Mouse (Mus musculus) adrenal gland, postnatal 10 days (tissue): ENCODE data around the gene Hist1h2bh. TPM values are rescaled to one million over a fixed set of nuclear protein-coding genes. Genes with fewer than 3 reads are reported as not detected.

Experiments
- DNase-seq: peaks from one replicate; pipeline ENCODE4 v3.0.0; 2021; ENCODE audit warnings: mixed read lengths
- microRNA-seq: library from miRNA; unstranded; fragments of <30 nt; microRNA quantifications from one replicate; pipeline ENCODE4 v1.2.0, GENCODE M21; 2021
- total RNA-seq, 2 experiments: library from RNA; stranded (reverse); gene quantifications; 2 replicates each; pipeline ENCODE4 v1.2.3; 2021

Gene Hist1h2bh
- total RNA-seq, 2 experiments from 2014 or later: 20.9 to 25.4 TPM

GRCm38 (mm10) chr13:23505662-23506345 is 37.4 kb downstream of the Hist1h2bh start:
- no peak for DNase-seq

- DNase-seq: peak; percentile 68
Measured at GRCm38 (mm10) chr13:23503797-23504196, 39.4 kb downstream of the Hist1h2bh start.

- no peak for DNase-seq
Measured at GRCm38 (mm10) chr13:23502916-23503315, 40.3 kb downstream of the Hist1h2bh start.

GRCm38 (mm10) chr13:23502031-23502567 is 41.1 kb downstream of the Hist1h2bh start:
- DNase-seq: no peak

- no peak for DNase-seq
Measured at GRCm38 (mm10) chr13:23501511-23501910, 41.7 kb downstream of the Hist1h2bh start.

- peak; percentile 72 for DNase-seq
Measured at GRCm38 (mm10) chr13:23500424-23501200, 42.6 kb downstream of the Hist1h2bh start.

GRCm38 (mm10) chr13:23499943-23500342 is 43.2 kb downstream of the Hist1h2bh start:
- DNase-seq: no peak

- no peak for DNase-seq
Measured at GRCm38 (mm10) chr13:23498653-23499052, 44.5 kb downstream of the Hist1h2bh start.

GRCm38 (mm10) chr13:23497656-23498321 is 45.4 kb downstream of the Hist1h2bh start:
- DNase-seq: peak; percentile 42

GRCm38 (mm10) chr13:23495526-23495925 is 47.7 kb downstream of the Hist1h2bh start:
- DNase-seq: no peak

- no peak for DNase-seq
Measured at GRCm38 (mm10) chr13:23491990-23492389, 51.2 kb downstream of the Hist1h2bh start.

Small RNA genes within 50 kb of the gene (microRNA-seq; reads per million reads assigned to microRNA genes)
- gene Gm44297: not detected
- not detected for gene Gm44359
- 1.8 reads per million for gene Gm44394
- not detected for gene n-TStga1

Other genes starting within 250 kb of the Hist1h2bh start
- gene Zfp322a, start 174.2 kb downstream of the Hist1h2bh start, total RNA-seq: 10 to 100 TPM; 18.9 to 26.9 TPM
- 1 to 10 TPM; 6.1 to 7.1 TPM for gene Abt1, start 119.5 kb downstream of the Hist1h2bh start, total RNA-seq
- under 1 TPM in 1 of 2 experiments, not detected in 1; 0.55 TPM for gene Btn1a1, start 77.5 kb downstream of the Hist1h2bh start, total RNA-seq
- not detected for gene Btn2a2, start 54.5 kb downstream of the Hist1h2bh start, total RNA-seq
- 1,000 to 10,000 TPM in 1 of 2 experiments, 100 to 1,000 TPM in 1; 930 to 1,063 TPM for gene Hist1h4h, start 12.3 kb downstream of the Hist1h2bh start, total RNA-seq
- 100 to 1,000 TPM; 261 to 325 TPM for gene Hist1h2af, start 9.5 kb downstream of the Hist1h2bh start, total RNA-seq
- 10 to 100 TPM; 76.3 to 91.7 TPM for gene Hist1h3g, start 8.0 kb downstream of the Hist1h2bh start, total RNA-seq
- gene Hist1h3f, start 660 bp upstream of the Hist1h2bh start, total RNA-seq: 100 to 1,000 TPM in 1 of 2 experiments, 10 to 100 TPM in 1; 93.2 to 104 TPM
- gene Hist1h4f, start 8.3 kb upstream of the Hist1h2bh start, total RNA-seq: 100 to 1,000 TPM; 529 to 619 TPM
- gene Hist1h1d, start 9.9 kb upstream of the Hist1h2bh start, total RNA-seq: 10 to 100 TPM; 27.8 to 32.6 TPM
- gene Hist1h3e, start 19.0 kb upstream of the Hist1h2bh start, total RNA-seq: 100 to 1,000 TPM; 246 to 271 TPM
- gene Hist1h2ae, start 27.8 kb upstream of the Hist1h2bh start, total RNA-seq: 10 to 100 TPM; 54.9 to 55.0 TPM
- gene Hist1h2bg, start 28.0 kb upstream of the Hist1h2bh start, total RNA-seq: 100 to 1,000 TPM; 395 to 462 TPM
- 100 to 1,000 TPM; 168 to 215 TPM for gene Hist1h2bf, start 30.8 kb upstream of the Hist1h2bh start, total RNA-seq
- 10 to 100 TPM; 47.4 to 49.2 TPM for gene Hist1h2ad, start 31.0 kb upstream of the Hist1h2bh start, total RNA-seq
- 10 to 100 TPM; 38.0 to 43.5 TPM for gene Hist1h3d, start 32.4 kb upstream of the Hist1h2bh start, total RNA-seq
- 100 to 1,000 TPM; 294 to 310 TPM for gene Hist1h4d, start 38.2 kb upstream of the Hist1h2bh start, total RNA-seq
- 10 to 100 TPM; 27.7 to 32.2 TPM for gene Hist1h2be, start 77.7 kb upstream of the Hist1h2bh start, total RNA-seq
- 100 to 1,000 TPM; 180 to 217 TPM for gene Hist1h1e, start 79.2 kb upstream of the Hist1h2bh start, total RNA-seq
- 1 to 10 TPM; 8.3 to 9.7 TPM for gene Hist1h2ac, start 140.6 kb upstream of the Hist1h2bh start, total RNA-seq
- 10 to 100 TPM; 76.4 to 77.6 TPM for gene Hist1h2bc, start 140.8 kb upstream of the Hist1h2bh start, total RNA-seq
- gene Hist1h1t, start 152.4 kb upstream of the Hist1h2bh start, total RNA-seq: under 1 TPM; 0.69 to 0.88 TPM
- gene Hist1h4c, start 155.1 kb upstream of the Hist1h2bh start, total RNA-seq: 100 to 1,000 TPM; 175 to 199 TPM
- 10 to 100 TPM; 23.3 to 31.0 TPM for gene Hfe, start 167.5 kb upstream of the Hist1h2bh start, total RNA-seq
- gene Hist1h1c, start 195.4 kb upstream of the Hist1h2bh start, total RNA-seq: 100 to 1,000 TPM; 366 to 432 TPM
- 100 to 1,000 TPM; 127 to 144 TPM for gene Hist1h3c, start 202.2 kb upstream of the Hist1h2bh start, total RNA-seq
- gene Hist1h2bb, start 203.3 kb upstream of the Hist1h2bh start, total RNA-seq: 100 to 1,000 TPM; 173 to 206 TPM
- gene Hist1h2ab, start 207.7 kb upstream of the Hist1h2bh start, total RNA-seq: 100 to 1,000 TPM; 281 to 334 TPM
- 100 to 1,000 TPM; 390 to 424 TPM for gene Hist1h3b, start 208.9 kb upstream of the Hist1h2bh start, total RNA-seq
- gene Hist1h4b, start 213.6 kb upstream of the Hist1h2bh start, total RNA-seq: 100 to 1,000 TPM; 282 to 291 TPM
- 100 to 1,000 TPM; 238 to 251 TPM for gene Hist1h4a, start 217.8 kb upstream of the Hist1h2bh start, total RNA-seq
- 100 to 1,000 TPM; 258 to 301 TPM for gene Hist1h3a, start 219.0 kb upstream of the Hist1h2bh start, total RNA-seq
- 100 to 1,000 TPM; 231 to 274 TPM for gene Hist1h1a, start 220.3 kb upstream of the Hist1h2bh start, total RNA-seq
- not detected for gene Trim38, start 226.5 kb upstream of the Hist1h2bh start, total RNA-seq